Mouse (Mus musculus) lung, postnatal 0 days (tissue): Measurements from ENCODE around the gene Hdhd3.

Source experiments
- CTCF ChIP-seq: IDR thresholded peaks from 2 replicates; pipeline ENCODE4 v1.5.1; 2016; ENCODE audit warnings: antibody characterized with exemption, mild to moderate bottlenecking
- EP300 ChIP-seq: IDR thresholded peaks from 2 replicates; pipeline ENCODE4 v1.6.1; 2016; ENCODE audit warnings: antibody characterized with exemption, mild to moderate bottlenecking, control low read depth

GRCm38 (mm10) chr4:62496815-62497214 is 6.5 kb downstream of the Hdhd3 start:
- no peak for TF ChIP-seq EP300
- TF ChIP-seq CTCF = no peak
